Mouse (Mus musculus) activated CD4-positive, CD25-positive, alpha-beta regulatory T cell (primary cell): ENCODE measurements around the gene Tmsb10. TPM values are rescaled to one million over a fixed set of nuclear protein-coding genes. Genes with fewer than 3 reads are reported as not detected.

Experiments
- polyA plus RNA-seq, 2 experiments: library from polyadenylated mRNA; unstranded; fragments of 100-300 nt; shearing (Covaris generic); gene quantifications; one replicate each; pipeline ENCODE4 v1.2.1; 2017

The Tmsb10 gene
- 1,000 to 10,000 TPM; 5,684 to 5,881 TPM for polyA plus RNA-seq

DNA sequence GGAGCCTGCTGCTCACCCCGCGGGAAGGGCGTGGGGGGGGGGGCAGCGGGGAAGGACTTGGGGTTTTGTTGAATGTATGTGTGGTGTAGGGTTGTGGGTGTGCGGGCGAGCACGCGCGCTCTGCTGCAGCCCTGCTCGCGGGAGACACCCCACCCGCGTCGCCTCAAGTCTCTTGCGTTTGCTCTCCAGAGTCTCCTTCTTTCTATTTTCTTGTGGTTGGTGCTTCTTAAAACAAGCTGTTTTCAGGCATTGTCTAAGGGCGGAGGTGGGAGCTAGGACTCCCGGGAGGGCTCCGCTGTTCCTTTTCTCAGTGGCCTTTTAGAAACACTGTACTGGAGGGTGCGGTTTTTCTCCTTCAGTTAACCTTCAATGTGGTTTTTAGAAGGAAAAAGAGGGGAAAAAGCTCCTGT, at the start of gene Tmsb10:
Tmsb10 (minus strand) TSS at position 87 of the 410 bp plus-strand sequence.

Other genes with a start within 250 kb of the Tmsb10 start
- 10 to 100 TPM in 1 of 2 experiments, 1 to 10 TPM in 1; 2.0 to 10.7 TPM for gene Tcf7l1, start 169.5 kb downstream of the Tmsb10 start, polyA plus RNA-seq
- 10 to 100 TPM; 66.7 to 78.3 TPM for gene Kcmf1, start 58.8 kb downstream of the Tmsb10 start, polyA plus RNA-seq